Mouse (Mus musculus) lung, postnatal 25 days (tissue): ENCODE measurements around the gene Dcaf6.
A peak's percentile ranks its signal among the peaks of the same experiment; 100 is the strongest.

Source experiments
- DNase-seq: peaks from one replicate; pipeline ENCODE4 v3.0.0; 2022; ENCODE audit warnings: low spot score

The Dcaf6 gene

GRCm38 (mm10) chr1:165460360-165460800 is at the start of gene Dcaf6, which contains the start of gene Mpc2:
Gene Dcaf6 (minus strand): TSS chr1:165460475.
Gene Mpc2 (plus strand): TSS chr1:165460637.
- peak; percentile 99 for DNase-seq

GRCm38 (mm10) chr1:165506303-165506702 is 46.0 kb upstream of the Dcaf6 start:
- DNase-seq, result no peak

GRCm38 (mm10) chr1:165503307-165504024 is 43.2 kb upstream of the Dcaf6 start:
- peak; percentile 58 for DNase-seq

GRCm38 (mm10) chr1:165498856-165499255 is 38.6 kb upstream of the Dcaf6 start:
- no peak for DNase-seq

GRCm38 (mm10) chr1:165489197-165489596 is 28.9 kb upstream of the Dcaf6 start:
- DNase-seq, result no peak

GRCm38 (mm10) chr1:165486108-165486507 is 25.8 kb upstream of the Dcaf6 start:
- no peak for DNase-seq

GRCm38 (mm10) chr1:165484688-165485233 is 24.5 kb upstream of the Dcaf6 start, which contains the start of gene Adcy10:
Gene Adcy10 (plus strand): TSS chr1:165485183.
- DNase-seq, result peak; percentile 14

- no peak for DNase-seq
Measured at GRCm38 (mm10) chr1:165471490-165471889, 11.2 kb upstream of the Dcaf6 start.

- DNase-seq, result no peak
Measured at GRCm38 (mm10) chr1:165469717-165470116, 9.4 kb upstream of the Dcaf6 start.

- DNase-seq, result no peak
Measured at GRCm38 (mm10) chr1:165468971-165469370, 8.7 kb upstream of the Dcaf6 start.

GRCm38 (mm10) chr1:165464574-165464973 is 4.3 kb upstream of the Dcaf6 start:
- DNase-seq, result peak; percentile 50

- DNase-seq, result no peak
Measured at GRCm38 (mm10) chr1:165462861-165463260, 2.6 kb upstream of the Dcaf6 start.

GRCm38 (mm10) chr1:165461681-165462080 is 1.4 kb upstream of the Dcaf6 start:
- DNase-seq, result no peak

GRCm38 (mm10) chr1:165460801-165461377 is 614 bp upstream of the Dcaf6 start:
- peak; percentile 100 for DNase-seq

GRCm38 (mm10) chr1:165459503-165460181 is 633 bp downstream of the Dcaf6 start:
- peak; percentile 63 for DNase-seq

GRCm38 (mm10) chr1:165459041-165459502 is 1.2 kb downstream of the Dcaf6 start:
- DNase-seq, result no peak

GRCm38 (mm10) chr1:165441719-165442118 is 18.6 kb downstream of the Dcaf6 start:
- DNase-seq, result no peak

GRCm38 (mm10) chr1:165441201-165441600 is 19.1 kb downstream of the Dcaf6 start:
- DNase-seq, result peak; percentile 16

- no peak for DNase-seq
Measured at GRCm38 (mm10) chr1:165440788-165441187, 19.5 kb downstream of the Dcaf6 start.

- no peak for DNase-seq
Measured at GRCm38 (mm10) chr1:165438289-165439021, 21.8 kb downstream of the Dcaf6 start.

- DNase-seq, result peak; percentile 45
Measured at GRCm38 (mm10) chr1:165432883-165433282, 27.4 kb downstream of the Dcaf6 start.

- no peak for DNase-seq
Measured at GRCm38 (mm10) chr1:165426254-165426653, 34.0 kb downstream of the Dcaf6 start.
